Mouse (Mus musculus): Measurements from ENCODE around the gene Fbxo11. TPM values are rescaled to one million over a fixed set of nuclear protein-coding genes. Genes with fewer than 3 reads are reported as not detected.
"Not testable (repeated sequence)": the region's sequence is repeated elsewhere in the genome, so short reads cannot be mapped to it uniquely, and the experiment has no call there.

The Fbxo11 gene
- polyA plus RNA-seq, 1 experiment, result 95.2 TPM

- TF ChIP-seq POLR2A (IDR thresholded peaks at IDR 0.05; ENCODE audit: borderline replicate concordance, extremely low read depth, insufficient read depth, insufficient read length, poor library complexity, severe bottlenecking) (no peak), CTCF (IDR thresholded peaks at IDR 0.05; ENCODE audit: borderline replicate concordance, extremely low read depth, insufficient read depth, insufficient read length) (no peak)
- DNase-seq (ENCODE audit: low read depth), result no peak
These were observed 67.3 kb downstream of the Fbxo11 start for GRCm38 (mm10) chr17:87997808-87998207.

DNA sequence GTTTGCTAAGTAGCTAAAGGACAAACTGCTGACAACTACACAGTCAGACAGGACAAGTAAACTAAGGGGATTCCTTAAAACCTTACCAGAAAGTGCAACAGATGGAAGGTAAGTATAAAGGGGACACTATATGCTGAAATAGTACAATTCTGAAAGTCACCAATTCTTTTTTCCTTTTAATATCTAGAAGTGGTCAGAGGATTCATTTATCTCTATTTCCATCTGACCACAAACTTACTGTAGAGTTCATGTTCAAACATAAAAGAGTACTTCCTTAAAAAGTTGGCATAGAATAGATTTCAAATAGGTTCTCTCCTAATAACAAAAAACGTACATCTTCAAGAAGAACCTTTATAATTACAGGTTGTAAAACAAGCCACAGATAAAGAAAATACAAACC, 71.8 kb downstream of the Fbxo11 start:
- TF ChIP-seq CTCF (IDR thresholded peaks at IDR 0.05; ENCODE audit: borderline replicate concordance, extremely low read depth, insufficient read depth, insufficient read length) (no peak), POLR2A (IDR thresholded peaks at IDR 0.05; ENCODE audit: borderline replicate concordance, extremely low read depth, insufficient read depth, insufficient read length, poor library complexity, severe bottlenecking) (no peak)
- no peak for DNase-seq (ENCODE audit: low read depth)

GRCm38 (mm10) chr17:87992154-87992553, 72.9 kb downstream of the Fbxo11 start:
- DNase-seq (ENCODE audit: low read depth), result no peak
- no peak for TF ChIP-seq CTCF (IDR thresholded peaks at IDR 0.05; ENCODE audit: borderline replicate concordance, extremely low read depth, insufficient read depth, insufficient read length)

DNA sequence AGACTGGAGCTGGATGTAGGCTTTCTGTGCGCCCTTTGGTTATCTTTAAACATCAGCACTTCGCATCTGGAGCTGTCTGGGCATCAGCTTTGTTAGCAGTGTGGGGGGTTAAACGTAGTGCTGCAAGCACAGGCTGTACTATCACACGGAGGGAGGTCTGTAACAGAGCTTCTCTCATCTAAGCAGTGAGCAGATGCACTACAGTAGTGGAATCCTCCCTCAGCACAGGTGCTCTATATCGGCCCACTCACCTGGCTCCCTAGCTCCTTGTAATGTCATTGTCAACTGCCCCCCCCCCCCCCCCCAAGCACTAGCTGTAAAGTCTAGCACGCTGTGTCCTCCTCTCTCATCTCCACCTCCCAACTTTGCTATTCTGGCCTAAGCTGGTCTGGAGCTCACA, 77.6 kb downstream of the Fbxo11 start:
- no peak for TF ChIP-seq POLR2A (IDR thresholded peaks at IDR 0.05; ENCODE audit: borderline replicate concordance, extremely low read depth, insufficient read depth, insufficient read length, poor library complexity, severe bottlenecking)
- no peak for TF ChIP-seq CTCF (IDR thresholded peaks at IDR 0.05; ENCODE audit: borderline replicate concordance, extremely low read depth, insufficient read depth, insufficient read length)
- no peak for DNase-seq (ENCODE audit: low read depth)

- peak; percentile 29 for DNase-seq (ENCODE audit: low read depth)
- TF ChIP-seq CTCF (IDR thresholded peaks at IDR 0.05; ENCODE audit: borderline replicate concordance, extremely low read depth, insufficient read depth, insufficient read length), result no peak
- no peak for TF ChIP-seq POLR2A (IDR thresholded peaks at IDR 0.05; ENCODE audit: borderline replicate concordance, extremely low read depth, insufficient read depth, insufficient read length, poor library complexity, severe bottlenecking)
These were observed 79.2 kb downstream of the Fbxo11 start for GRCm38 (mm10) chr17:87985916-87986315.

DNA sequence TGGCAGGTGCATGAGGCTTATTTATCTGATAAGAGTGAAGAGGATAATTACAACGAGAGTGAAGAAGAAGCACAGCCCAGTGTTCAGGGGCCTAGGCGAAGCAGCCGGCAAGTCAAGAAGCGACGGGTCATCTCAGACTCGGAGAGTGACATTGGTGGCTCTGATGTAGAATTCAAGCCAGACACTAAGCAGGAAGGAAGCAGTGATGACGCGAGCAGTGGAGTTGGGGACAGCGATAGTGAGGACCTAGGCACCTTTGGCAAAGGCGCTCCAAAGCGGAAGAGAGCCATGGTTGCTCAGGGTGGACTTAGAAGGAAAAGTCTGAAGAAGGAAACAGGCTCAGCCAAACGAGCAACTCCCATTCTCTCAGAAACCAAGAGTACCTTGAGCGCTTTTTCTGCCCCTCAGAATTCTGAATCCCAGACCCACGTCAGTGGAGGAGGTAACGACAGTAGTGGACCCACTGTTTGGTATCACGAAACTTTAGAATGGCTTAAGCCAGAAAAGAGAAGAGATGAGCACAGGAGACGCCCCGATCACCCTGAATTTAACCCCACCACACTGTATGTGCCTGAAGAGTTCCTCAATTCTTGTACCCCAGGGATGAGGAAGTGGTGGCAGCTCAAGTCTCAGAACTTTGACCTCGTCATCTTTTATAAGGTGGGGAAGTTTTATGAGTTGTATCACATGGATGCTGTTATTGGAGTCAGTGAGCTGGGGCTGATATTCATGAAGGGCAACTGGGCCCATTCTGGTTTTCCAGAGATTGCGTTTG, 80.5 kb downstream of the Fbxo11 start:
- TF ChIP-seq POLR2A (IDR thresholded peaks at IDR 0.05; ENCODE audit: borderline replicate concordance, extremely low read depth, insufficient read depth, insufficient read length, poor library complexity, severe bottlenecking), result no peak
- TF ChIP-seq CTCF (IDR thresholded peaks at IDR 0.05; ENCODE audit: borderline replicate concordance, extremely low read depth, insufficient read depth, insufficient read length), result no peak
- DNase-seq (ENCODE audit: low read depth), result no peak

- no peak for TF ChIP-seq POLR2A (IDR thresholded peaks at IDR 0.05; ENCODE audit: borderline replicate concordance, extremely low read depth, insufficient read depth, insufficient read length, poor library complexity, severe bottlenecking)
- TF ChIP-seq CTCF (IDR thresholded peaks at IDR 0.05; ENCODE audit: borderline replicate concordance, extremely low read depth, insufficient read depth, insufficient read length), result no peak
- no peak for DNase-seq (ENCODE audit: low read depth)
These were observed 81.8 kb downstream of the Fbxo11 start for GRCm38 (mm10) chr17:87983313-87983712.

DNA sequence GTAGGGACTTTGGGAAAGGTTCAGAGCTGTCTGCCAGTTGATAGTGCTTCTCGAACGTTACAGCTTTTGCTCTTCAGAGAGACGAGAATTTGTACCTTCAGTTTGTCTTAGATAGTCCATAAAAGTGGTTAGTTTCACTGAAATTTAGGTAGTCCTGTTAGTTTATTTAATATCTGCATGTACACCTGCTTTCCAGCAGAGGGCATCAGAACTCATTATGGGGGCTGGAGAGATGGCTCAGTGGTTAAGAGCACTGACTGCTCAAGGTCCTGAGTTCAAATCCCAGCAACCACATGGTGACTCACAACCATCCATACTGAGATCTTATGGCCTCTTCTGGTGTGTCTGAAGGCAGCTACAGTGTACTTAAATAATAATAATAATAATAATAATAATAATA, 83.0 kb downstream of the Fbxo11 start:
- peak; percentile 23; the same call in 1 of the 2 replicates for TF ChIP-seq CTCF (IDR thresholded peaks at IDR 0.05; ENCODE audit: borderline replicate concordance, extremely low read depth, insufficient read depth, insufficient read length)
- no peak for TF ChIP-seq POLR2A (IDR thresholded peaks at IDR 0.05; ENCODE audit: borderline replicate concordance, extremely low read depth, insufficient read depth, insufficient read length, poor library complexity, severe bottlenecking)
- no peak for DNase-seq (ENCODE audit: low read depth)

DNA sequence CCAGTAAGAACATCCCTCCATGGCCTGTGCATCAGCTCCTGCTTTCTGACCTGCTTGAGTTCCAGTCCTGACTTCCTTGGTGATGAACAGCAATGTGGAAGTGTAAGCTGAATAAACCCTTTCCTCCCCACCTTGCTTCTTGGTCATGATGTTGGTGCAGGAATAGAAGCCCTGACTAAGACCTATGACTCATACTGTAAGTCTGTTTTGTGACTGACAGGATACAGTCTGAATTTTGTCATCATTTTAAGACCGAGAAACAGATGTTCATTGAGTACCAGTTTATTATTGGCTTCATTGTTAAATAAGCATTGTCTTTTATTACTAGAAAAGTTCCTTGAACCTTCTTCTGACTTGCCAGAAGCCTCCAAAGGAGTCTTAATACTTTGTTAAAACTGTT, 85.4 kb downstream of the Fbxo11 start:
- not testable (repeated sequence) for DNase-seq (ENCODE audit: low read depth)

- DNase-seq (ENCODE audit: low read depth), result not testable (repeated sequence)
These were observed 88.2 kb downstream of the Fbxo11 start for GRCm38 (mm10) chr17:87976927-87977326.

DNA sequence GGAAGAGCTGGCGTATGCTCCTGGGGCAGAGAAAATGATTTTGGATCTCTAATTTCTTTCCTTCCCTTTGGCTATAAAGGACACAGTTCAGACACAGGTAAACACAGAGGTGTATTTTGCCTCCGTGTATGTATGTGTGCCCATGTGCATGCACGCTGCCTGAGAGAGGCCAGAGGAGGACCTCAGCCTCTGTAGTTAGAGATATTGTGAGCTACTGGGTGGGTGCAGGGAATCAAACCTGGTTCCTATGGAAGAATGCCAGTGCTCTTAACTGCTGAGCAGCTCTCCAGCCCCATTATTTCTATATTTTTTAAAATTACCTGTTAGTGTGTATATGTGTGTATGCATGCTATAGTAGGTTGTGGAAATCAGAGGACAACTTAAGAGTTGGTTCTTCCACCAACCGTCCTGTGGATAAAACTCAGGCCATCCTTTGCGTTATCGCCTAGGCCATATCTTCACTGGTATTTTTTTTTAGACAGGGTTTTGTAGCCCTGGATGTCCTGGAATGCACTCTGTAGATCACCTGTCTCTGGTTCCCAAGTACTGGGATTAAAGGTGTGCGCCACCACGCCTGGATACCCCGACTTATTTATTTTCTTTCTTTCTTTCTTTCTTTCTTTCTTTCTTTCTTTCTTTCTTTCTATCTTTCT, 88.8 kb downstream of the Fbxo11 start:
- no peak for DNase-seq (ENCODE audit: low read depth)
- TF ChIP-seq CTCF (IDR thresholded peaks at IDR 0.05; ENCODE audit: borderline replicate concordance, extremely low read depth, insufficient read depth, insufficient read length) (no peak), POLR2A (IDR thresholded peaks at IDR 0.05; ENCODE audit: borderline replicate concordance, extremely low read depth, insufficient read depth, insufficient read length, poor library complexity, severe bottlenecking) (no peak)

GRCm38 (mm10) chr17:87975229-87975853, 89.8 kb downstream of the Fbxo11 start:
- no peak for TF ChIP-seq CTCF (IDR thresholded peaks at IDR 0.05; ENCODE audit: borderline replicate concordance, extremely low read depth, insufficient read depth, insufficient read length)
- TF ChIP-seq POLR2A (IDR thresholded peaks at IDR 0.05; ENCODE audit: borderline replicate concordance, extremely low read depth, insufficient read depth, insufficient read length, poor library complexity, severe bottlenecking), result no peak
- DNase-seq (ENCODE audit: low read depth), result no peak
